Mouse (Mus musculus): Measurements from ENCODE around the gene Fkrp. TPM values are rescaled to one million over a fixed set of nuclear protein-coding genes. Genes with fewer than 3 reads are reported as not detected.

Gene Fkrp
- polyA plus RNA-seq, 1 experiment from 2014 or later, result 30.9 TPM

DNA sequence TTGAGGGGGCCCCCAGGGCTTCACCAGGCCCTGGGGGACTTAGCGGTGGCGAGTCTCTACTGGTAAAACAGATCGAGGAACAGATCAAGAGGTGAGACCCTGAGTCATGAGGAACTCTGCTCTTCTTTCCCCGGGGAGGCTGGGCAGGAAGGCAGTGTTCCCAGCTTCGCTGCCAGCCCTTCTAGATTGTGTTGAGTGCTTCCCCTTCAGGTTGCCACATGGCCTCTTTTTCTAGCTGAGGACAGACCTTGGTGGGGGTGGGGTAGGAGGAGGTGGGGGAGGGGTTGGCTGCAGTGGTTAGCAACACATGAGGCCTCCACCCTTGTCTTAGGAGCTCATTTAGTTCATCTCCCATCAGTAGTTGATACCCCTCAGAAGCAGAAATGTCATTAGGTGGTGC is 10.0 kb upstream of the Fkrp start:
- no peak overlapping the region for H3K4me2 ChIP-seq (ENCODE audit: low read length)
- WGBS, result 39% methylated on average over 5 of the region's 5 CpGs
- H3K9ac ChIP-seq (ENCODE audit: low read length), result no peak overlapping the region
- no peaks in the 10 kb centered on the region for H3K9me3 ChIP-seq (ENCODE audit: control insufficient read depth, low read length)
- H3K4me1 ChIP-seq (ENCODE audit: control insufficient read depth in 2 of 2, insufficient read depth in 2 of 2, low read length in 2 of 2), result peaks cover 13 to 37% of the 10 kb centered on the region in 2 experiments
- ATAC-seq (ENCODE audit: insufficient number of reproducible peaks, insufficient read depth, low FRiP score, low read depth), result no peak
- peaks cover 91% of the 10 kb centered on the region for H3K36me3 ChIP-seq (ENCODE audit: control insufficient read depth, insufficient read depth, low read length)
- no peaks in the 10 kb centered on the region for H3K27me3 ChIP-seq (ENCODE audit: control insufficient read depth, insufficient read depth, low read length)
- no peak overlapping the region for H3K27ac ChIP-seq (replicated peaks in 1 of 2; ENCODE audit: control insufficient read depth in 1 of 2, insufficient read depth in 1 of 2, low read depth in 2 of 2, low read length in 2 of 2)
- no peak overlapping the region for H3K4me3 ChIP-seq (ENCODE audit: control insufficient read depth in 1 of 2, insufficient read depth in 1 of 2, low read depth in 1 of 2, low read length in 2 of 2)

DNA sequence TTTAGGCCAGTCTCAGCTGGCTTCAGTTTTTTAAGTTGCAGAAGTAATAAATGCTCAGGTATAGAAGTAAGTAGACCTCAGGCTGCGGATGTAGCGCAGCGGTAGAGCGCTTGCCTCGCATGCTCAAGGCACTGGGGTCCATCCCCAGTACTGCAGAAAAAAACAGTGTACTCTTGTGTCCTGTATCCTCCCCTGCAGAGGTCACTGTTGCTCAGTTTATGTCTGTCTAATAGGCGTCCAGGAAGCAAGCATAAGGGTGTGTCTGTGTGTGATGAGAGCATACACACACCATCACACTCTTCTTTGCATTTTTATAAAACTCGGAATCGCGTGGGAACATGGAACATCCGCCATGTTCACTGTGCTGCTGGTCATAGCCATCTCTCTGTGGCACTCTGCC is 9.3 kb upstream of the Fkrp start:
- H3K27me3 ChIP-seq (ENCODE audit: control insufficient read depth, insufficient read depth, low read length), result no peaks in the 10 kb centered on the region
- no peak overlapping the region for H3K9ac ChIP-seq (ENCODE audit: low read length)
- WGBS, result 84% methylated on average over 10 of the region's 10 CpGs
- no peak overlapping the region for H3K27ac ChIP-seq (replicated peaks in 1 of 2; ENCODE audit: control insufficient read depth in 1 of 2, insufficient read depth in 1 of 2, low read depth in 2 of 2, low read length in 2 of 2)
- H3K4me2 ChIP-seq (ENCODE audit: low read length), result no peak overlapping the region
- peaks cover 84% of the 10 kb centered on the region for H3K36me3 ChIP-seq (ENCODE audit: control insufficient read depth, insufficient read depth, low read length)
- no peaks in the 10 kb centered on the region for H3K9me3 ChIP-seq (ENCODE audit: control insufficient read depth, low read length)
- H3K4me1 ChIP-seq (ENCODE audit: control insufficient read depth in 2 of 2, insufficient read depth in 2 of 2, low read length in 2 of 2), result peaks cover 21 to 45% of the 10 kb centered on the region in 2 experiments
- no peak for ATAC-seq (ENCODE audit: insufficient number of reproducible peaks, insufficient read depth, low FRiP score, low read depth)
- no peak overlapping the region for H3K4me3 ChIP-seq (ENCODE audit: control insufficient read depth in 1 of 2, insufficient read depth in 1 of 2, low read depth in 1 of 2, low read length in 2 of 2)

DNA sequence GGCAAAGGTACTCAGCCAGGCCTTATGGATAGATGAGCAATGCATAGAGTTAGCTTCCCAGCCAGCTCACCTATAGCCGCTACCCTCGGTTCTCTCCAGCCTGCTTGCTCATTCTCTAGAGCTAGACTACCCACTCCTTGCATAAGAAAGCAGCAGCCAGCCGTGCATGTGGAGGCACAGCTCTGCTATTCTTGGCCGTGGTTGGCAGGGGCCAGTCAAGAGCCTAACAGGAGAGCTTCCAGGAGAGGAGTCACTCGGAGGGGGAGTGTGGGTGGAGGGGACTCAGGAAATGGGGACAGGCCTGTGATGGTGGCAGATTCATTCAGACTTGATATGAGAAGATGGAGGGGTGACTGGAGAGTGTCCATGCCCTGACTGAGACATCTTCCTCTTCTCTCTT is 7.2 kb upstream of the Fkrp start:
- no peaks in the 10 kb centered on the region for H3K9me3 ChIP-seq (ENCODE audit: control insufficient read depth, low read length)
- peak overlapping the region in 1 of 2 experiments; percentile 33; a peak in 2 of 4 replicates for H3K27ac ChIP-seq (replicated peaks in 1 of 2; ENCODE audit: control insufficient read depth in 1 of 2, insufficient read depth in 1 of 2, low read depth in 2 of 2, low read length in 2 of 2)
- peak overlapping the region; percentile 32; the same call in 1 of the 2 replicates for H3K9ac ChIP-seq (ENCODE audit: low read length)
- H3K4me1 ChIP-seq (ENCODE audit: control insufficient read depth in 2 of 2, insufficient read depth in 2 of 2, low read length in 2 of 2), result peaks cover 30 to 65% of the 10 kb centered on the region in 2 experiments
- H3K36me3 ChIP-seq (ENCODE audit: control insufficient read depth, insufficient read depth, low read length), result peaks cover 63% of the 10 kb centered on the region
- no peak overlapping the region for H3K4me2 ChIP-seq (ENCODE audit: low read length)
- H3K4me3 ChIP-seq (ENCODE audit: control insufficient read depth in 1 of 2, insufficient read depth in 1 of 2, low read depth in 1 of 2, low read length in 2 of 2), result no peak overlapping the region
- H3K27me3 ChIP-seq (ENCODE audit: control insufficient read depth, insufficient read depth, low read length), result no peaks in the 10 kb centered on the region
- 38% methylated on average over 5 of the region's 5 CpGs for WGBS
- ATAC-seq (ENCODE audit: insufficient number of reproducible peaks, insufficient read depth, low FRiP score, low read depth), result no peak

DNA sequence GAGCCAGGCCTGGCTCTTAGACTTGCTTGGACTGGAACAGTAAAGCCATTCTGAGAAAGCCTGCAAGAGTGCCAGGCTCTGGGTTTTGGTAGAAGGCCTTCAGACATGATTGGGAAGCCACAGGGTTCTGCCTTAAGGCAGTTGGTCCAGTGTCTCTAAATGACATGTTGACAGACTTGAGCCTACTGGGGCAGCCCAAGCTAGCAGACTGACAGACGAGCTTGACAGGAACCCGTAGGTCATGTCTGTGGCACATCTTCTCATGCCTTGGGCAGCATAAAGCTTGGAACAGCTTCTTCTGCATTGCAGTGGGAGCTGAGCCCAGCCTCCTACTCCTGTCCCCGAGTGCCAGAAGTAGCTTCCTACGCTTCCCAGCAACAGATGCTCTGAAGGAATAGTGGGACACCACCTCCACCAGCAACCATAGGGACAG is 5.2 kb upstream of the Fkrp start:
- WGBS, result 62% methylated on average over 4 of the region's 4 CpGs
- Histone ChIP-seq H3K4me1 (ENCODE audit: control insufficient read depth in 2 of 2, insufficient read depth in 2 of 2, low read length in 2 of 2) (peaks cover 33 to 79% of the 10 kb centered on the region in 2 experiments), H3K9me3 (ENCODE audit: control insufficient read depth, low read length) (no peaks in the 10 kb centered on the region), H3K27ac (replicated peaks in 1 of 2; ENCODE audit: control insufficient read depth in 1 of 2, insufficient read depth in 1 of 2, low read depth in 2 of 2, low read length in 2 of 2) (no peak overlapping the region), H3K4me3 (ENCODE audit: control insufficient read depth in 1 of 2, insufficient read depth in 1 of 2, low read depth in 1 of 2, low read length in 2 of 2) (no peak overlapping the region), H3K27me3 (ENCODE audit: control insufficient read depth, insufficient read depth, low read length) (no peaks in the 10 kb centered on the region), H3K36me3 (ENCODE audit: control insufficient read depth, insufficient read depth, low read length) (peaks cover 46% of the 10 kb centered on the region), H3K4me2 (ENCODE audit: low read length) (no peak overlapping the region), H3K9ac (ENCODE audit: low read length) (peak overlapping the region; percentile 31; the same call in 1 of the 2 replicates)
- ATAC-seq (ENCODE audit: insufficient number of reproducible peaks, insufficient read depth, low FRiP score, low read depth), result no peak

DNA sequence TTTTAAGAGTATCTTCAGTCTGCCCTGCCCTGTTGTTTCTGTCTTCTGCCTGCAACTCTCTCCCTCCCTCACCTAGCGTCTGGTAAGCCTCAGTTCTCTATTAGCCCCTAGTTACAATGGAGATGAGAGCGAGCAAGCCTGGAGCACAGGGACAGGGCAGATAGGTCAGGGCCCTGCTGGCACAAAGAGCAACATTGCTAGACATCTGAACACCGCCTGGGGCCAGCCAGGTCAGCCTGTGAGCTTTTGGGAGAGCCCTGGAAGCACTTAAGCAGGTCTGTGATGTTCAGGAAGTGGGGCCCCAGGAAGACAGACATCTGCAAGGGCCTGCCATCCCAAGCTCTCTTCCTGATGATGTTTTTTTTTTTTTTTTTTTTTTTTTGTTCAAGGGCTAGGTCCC is 4.6 kb upstream of the Fkrp start:
- 30% methylated on average over 3 of the region's 3 CpGs for WGBS
- Histone ChIP-seq H3K9me3 (ENCODE audit: control insufficient read depth, low read length) (no peaks in the 10 kb centered on the region), H3K4me1 (ENCODE audit: control insufficient read depth in 2 of 2, insufficient read depth in 2 of 2, low read length in 2 of 2) (peaks cover 29 to 73% of the 10 kb centered on the region in 2 experiments), H3K9ac (ENCODE audit: low read length) (peak overlapping the region; percentile 31; the same call in 1 of the 2 replicates), H3K4me2 (ENCODE audit: low read length) (no peak overlapping the region), H3K36me3 (ENCODE audit: control insufficient read depth, insufficient read depth, low read length) (peaks cover 40% of the 10 kb centered on the region), H3K27me3 (ENCODE audit: control insufficient read depth, insufficient read depth, low read length) (no peaks in the 10 kb centered on the region), H3K27ac (replicated peaks in 1 of 2; ENCODE audit: control insufficient read depth in 1 of 2, insufficient read depth in 1 of 2, low read depth in 2 of 2, low read length in 2 of 2) (no peak overlapping the region), H3K4me3 (ENCODE audit: control insufficient read depth in 1 of 2, insufficient read depth in 1 of 2, low read depth in 1 of 2, low read length in 2 of 2) (no peak overlapping the region)
- no peak for ATAC-seq (ENCODE audit: insufficient number of reproducible peaks, insufficient read depth, low FRiP score, low read depth)

DNA sequence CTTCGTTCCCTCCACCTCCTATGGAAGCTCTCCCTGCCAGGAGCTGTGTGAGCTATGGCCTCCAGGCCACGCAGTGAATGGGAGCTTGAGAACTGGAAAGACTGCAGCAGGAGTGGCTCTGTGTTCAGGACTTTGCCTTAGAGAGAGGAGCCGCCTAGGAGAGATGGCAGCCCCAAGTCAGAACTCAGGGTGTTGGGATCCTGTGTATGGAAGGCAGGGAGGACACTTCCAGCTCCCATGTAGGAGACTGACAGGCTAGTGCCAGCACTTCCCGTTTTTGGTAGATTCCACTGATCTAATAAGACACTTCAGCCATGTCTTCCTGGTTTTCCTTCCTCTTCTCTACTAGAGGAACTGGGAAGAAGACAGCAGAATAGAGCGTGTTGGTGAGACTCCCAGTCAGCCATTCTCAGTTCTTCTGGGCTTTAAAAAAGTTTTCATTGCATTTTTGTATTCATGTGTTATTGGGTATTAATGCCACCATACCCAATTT is 3.8 kb upstream of the Fkrp start:
- Histone ChIP-seq H3K9me3 (ENCODE audit: control insufficient read depth, low read length) (no peaks in the 10 kb centered on the region), H3K4me1 (ENCODE audit: control insufficient read depth in 2 of 2, insufficient read depth in 2 of 2, low read length in 2 of 2) (peaks cover 30 to 78% of the 10 kb centered on the region in 2 experiments), H3K9ac (ENCODE audit: low read length) (peak overlapping the region; percentile 11; the same call in 1 of the 2 replicates), H3K27me3 (ENCODE audit: control insufficient read depth, insufficient read depth, low read length) (no peaks in the 10 kb centered on the region), H3K4me2 (ENCODE audit: low read length) (no peak overlapping the region), H3K4me3 (ENCODE audit: control insufficient read depth in 1 of 2, insufficient read depth in 1 of 2, low read depth in 1 of 2, low read length in 2 of 2) (no peak overlapping the region), H3K36me3 (ENCODE audit: control insufficient read depth, insufficient read depth, low read length) (peaks cover 32% of the 10 kb centered on the region), H3K27ac (replicated peaks in 1 of 2; ENCODE audit: control insufficient read depth in 1 of 2, insufficient read depth in 1 of 2, low read depth in 2 of 2, low read length in 2 of 2) (peak overlapping the region in 1 of 2 experiments; percentile 37; a peak in 1 of 4 replicates)
- WGBS, result 63% methylated on average over 5 of the region's 5 CpGs
- no peak for ATAC-seq (ENCODE audit: insufficient number of reproducible peaks, insufficient read depth, low FRiP score, low read depth)

DNA sequence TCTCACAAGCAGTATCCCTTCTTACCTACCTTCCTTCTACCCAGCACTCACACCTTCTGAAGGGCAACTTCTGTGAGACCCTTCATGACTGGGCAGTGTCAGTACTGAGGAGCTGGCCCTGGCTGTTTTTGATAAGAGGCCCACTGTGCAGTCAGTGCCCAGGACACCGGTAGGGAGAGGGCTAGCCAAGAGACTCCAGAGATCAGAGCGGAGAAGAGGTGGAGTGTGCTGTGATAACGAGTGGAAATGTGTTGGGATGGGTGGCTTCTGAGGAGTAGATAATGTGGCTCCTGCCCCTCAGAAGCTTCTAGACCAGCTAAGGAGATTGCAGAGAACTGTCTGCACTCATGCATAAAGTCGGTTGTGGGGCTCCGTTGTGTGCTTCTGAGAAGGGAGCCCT is 3.3 kb upstream of the Fkrp start:
- Histone ChIP-seq H3K4me1 (ENCODE audit: control insufficient read depth in 2 of 2, insufficient read depth in 2 of 2, low read length in 2 of 2) (peaks cover 30 to 79% of the 10 kb centered on the region in 2 experiments), H3K27ac (replicated peaks in 1 of 2; ENCODE audit: control insufficient read depth in 1 of 2, insufficient read depth in 1 of 2, low read depth in 2 of 2, low read length in 2 of 2) (peak overlapping the region in 1 of 2 experiments; percentile 37; a peak in 1 of 4 replicates), H3K9me3 (ENCODE audit: control insufficient read depth, low read length) (no peaks in the 10 kb centered on the region), H3K4me3 (ENCODE audit: control insufficient read depth in 1 of 2, insufficient read depth in 1 of 2, low read depth in 1 of 2, low read length in 2 of 2) (no peak overlapping the region), H3K4me2 (ENCODE audit: low read length) (no peak overlapping the region), H3K36me3 (ENCODE audit: control insufficient read depth, insufficient read depth, low read length) (peaks cover 28% of the 10 kb centered on the region), H3K27me3 (ENCODE audit: control insufficient read depth, insufficient read depth, low read length) (no peaks in the 10 kb centered on the region), H3K9ac (ENCODE audit: low read length) (no peak overlapping the region; the same call in 1 of the 2 replicates)
- WGBS, result 40% methylated on average over 5 of the region's 5 CpGs
- no peak for ATAC-seq (ENCODE audit: insufficient number of reproducible peaks, insufficient read depth, low FRiP score, low read depth)

DNA sequence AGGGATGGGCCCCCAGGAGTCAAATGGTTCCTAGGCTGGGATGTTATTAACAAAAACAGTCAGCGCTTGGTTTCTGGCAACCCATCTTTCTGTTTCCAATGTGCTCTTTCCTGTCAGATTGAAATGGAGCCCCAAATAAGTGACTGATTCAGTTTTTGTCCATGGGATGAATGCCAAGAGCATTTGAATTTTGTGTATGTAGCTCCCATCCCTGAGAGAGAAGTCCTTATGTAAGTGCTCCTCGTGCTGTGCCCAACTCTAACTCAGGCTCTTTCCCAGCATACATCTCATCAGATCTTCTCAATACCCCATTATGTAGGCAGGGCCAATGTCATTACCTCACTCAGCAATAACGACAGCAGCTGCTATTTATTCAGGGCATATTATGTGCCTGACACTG is 1.2 kb upstream of the Fkrp start:
- no peak for ATAC-seq (ENCODE audit: insufficient number of reproducible peaks, insufficient read depth, low FRiP score, low read depth)
- no peaks in the 10 kb centered on the region for H3K9me3 ChIP-seq (ENCODE audit: control insufficient read depth, low read length)
- 55% methylated on average over 3 of the region's 3 CpGs for WGBS
- H3K27ac ChIP-seq (replicated peaks in 1 of 2; ENCODE audit: control insufficient read depth in 1 of 2, insufficient read depth in 1 of 2, low read depth in 2 of 2, low read length in 2 of 2), result no peak overlapping the region
- no peaks in the 10 kb centered on the region for H3K27me3 ChIP-seq (ENCODE audit: control insufficient read depth, insufficient read depth, low read length)
- peak overlapping the region; percentile 100 for H3K9ac ChIP-seq (ENCODE audit: low read length)
- peak overlapping the region; percentile 91 to 98 for H3K4me3 ChIP-seq (ENCODE audit: control insufficient read depth in 1 of 2, insufficient read depth in 1 of 2, low read depth in 1 of 2, low read length in 2 of 2)
- peak overlapping the region; percentile 95 for H3K4me2 ChIP-seq (ENCODE audit: low read length)
- H3K4me1 ChIP-seq (ENCODE audit: control insufficient read depth in 2 of 2, insufficient read depth in 2 of 2, low read length in 2 of 2), result peaks cover 25 to 63% of the 10 kb centered on the region in 2 experiments
- H3K36me3 ChIP-seq (ENCODE audit: control insufficient read depth, insufficient read depth, low read length), result peaks cover 32% of the 10 kb centered on the region

Measured in heart, embryonic 14.5 days (tissue).